Mouse (Mus musculus): ENCODE data around the gene Nup43.

DNA sequence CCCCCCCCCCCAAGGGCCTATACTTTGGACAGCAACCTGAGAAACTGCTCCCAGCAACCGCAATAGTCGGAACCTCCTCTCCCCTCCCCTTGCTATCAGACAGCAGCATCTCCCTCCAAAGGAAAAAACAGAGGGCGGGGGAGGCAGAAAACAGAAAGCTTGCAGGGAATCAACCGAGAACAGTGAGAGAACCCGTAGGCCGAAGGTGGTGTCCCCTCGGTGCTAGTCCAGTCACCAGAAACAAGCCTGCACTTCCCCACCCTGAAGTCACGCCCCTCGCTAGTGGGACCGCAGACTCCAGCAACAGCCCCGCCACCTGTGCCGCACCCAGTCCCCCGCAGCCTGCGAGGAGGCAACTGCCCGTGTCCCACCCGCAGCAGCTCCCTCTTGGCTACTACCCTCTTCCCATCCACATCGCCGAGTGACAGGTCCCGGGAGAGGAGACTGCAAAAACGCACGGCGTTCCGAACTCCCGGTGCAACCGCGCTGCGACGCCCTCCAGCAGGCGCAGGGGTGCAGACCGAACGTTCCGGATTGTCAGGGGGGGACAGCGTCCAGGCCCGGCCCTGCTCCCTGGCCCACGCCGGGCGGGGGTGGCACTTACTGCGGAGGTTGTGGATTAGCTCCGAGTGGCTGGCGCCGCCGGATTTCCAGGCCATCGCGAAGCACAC lies 4.7 kb upstream of the Nup43 start:
- no peak for TF ChIP-seq POLR2A (IDR thresholded peaks at IDR 0.05; ENCODE audit: insufficient read length, low read depth)
- TF ChIP-seq SRF (IDR thresholded peaks at IDR 0.05; ENCODE audit: control insufficient read depth, insufficient read length, low read depth), result peak; percentile 5
- TF ChIP-seq E2F4 (IDR thresholded peaks at IDR 0.05; ENCODE audit: insufficient read depth), result no peak
- no peak for TF ChIP-seq POLR2AphosphoS2 (IDR thresholded peaks at IDR 0.05; ENCODE audit: insufficient read length, low read depth)
- TF ChIP-seq MYOD1 (IDR thresholded peaks at IDR 0.05; ENCODE audit: control insufficient read depth in 1 of 3, insufficient read length in 2 of 3, low read depth in 2 of 3), result peak in 2 of 3 experiments; percentile 32 to 49
- TF ChIP-seq MAX (IDR thresholded peaks at IDR 0.05; ENCODE audit: low read depth), result no peak
- no peak for TF ChIP-seq USF1 (IDR thresholded peaks at IDR 0.05; ENCODE audit: low read depth)
- no peak for TF ChIP-seq TCF12 (IDR thresholded peaks at IDR 0.05; ENCODE audit: insufficient read depth, poor library complexity, severe bottlenecking)
- no peak for TF ChIP-seq CEBPB (IDR thresholded peaks at IDR 0.05; ENCODE audit: insufficient read depth, poor library complexity, severe bottlenecking)
- TF ChIP-seq MYOG (IDR thresholded peaks at IDR 0.05; ENCODE audit: control insufficient read depth in 1 of 3, insufficient read depth in 1 of 3, insufficient read length in 2 of 3, low read depth in 2 of 3), result peak in 2 of 3 experiments; percentile 54 to 62
